Comparison of ENCODE assay signal across 12 mouse cellular contexts in the genomic region with DNA sequence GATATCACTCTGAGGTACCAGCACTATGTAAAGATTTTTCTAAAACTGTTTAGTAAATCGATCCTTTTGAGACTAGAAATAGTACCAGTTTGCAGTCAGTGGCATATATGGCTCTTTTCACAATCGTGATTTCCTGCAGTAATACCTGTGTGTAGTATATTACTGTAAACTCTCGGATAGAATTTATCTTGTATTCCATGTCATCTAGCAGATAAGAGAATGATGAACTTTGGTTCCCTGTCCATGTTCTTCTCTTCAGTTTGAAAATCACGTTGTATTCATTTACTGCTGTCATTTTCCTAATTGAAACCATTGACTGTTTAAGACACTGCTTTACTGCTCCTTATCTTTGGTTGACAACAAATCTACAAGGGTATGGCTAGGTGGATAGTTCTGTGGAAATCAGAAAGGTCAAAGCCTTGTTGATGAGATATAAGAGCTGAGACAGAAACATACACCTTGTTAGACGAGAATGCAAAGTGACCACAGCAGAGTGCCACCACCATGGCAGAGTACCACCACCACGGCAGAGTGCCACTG.
DNase-seq lines count a peak whose midpoint lies in the region; ATAC-seq and TF ChIP-seq lines count a peak whose summit lies in the region.
"Had no signal": no experiment of that assay in that cellular context is flagged by ENCODE, and none has a peak within 500 bp of the region (broad histone marks: within the 10 kb centered on the region; RNA-seq: fewer than 3 reads in every experiment).

No protein-coding gene starts in this region.

- no peaks in the 10 kb centered on the region for H3K27me3 ChIP-seq in heart, embryonic 13.5 days (replicated peaks)
- no peaks in the 10 kb centered on the region for H3K27me3 ChIP-seq in liver, postnatal 0 days (ENCODE audit: insufficient read depth, low read length)
- no peaks in the 10 kb centered on the region for H3K27me3 ChIP-seq in liver, embryonic 11.5 days (replicated peaks; ENCODE audit: control insufficient read depth, insufficient read depth, low read length)
- H3K27me3 ChIP-seq in midbrain, embryonic 10.5 days (ENCODE audit: low read depth, poor library complexity, severe bottlenecking), result no peaks in the 10 kb centered on the region

- H3K4me2 ChIP-seq in heart, embryonic 13.5 days, result peak overlapping the region; percentile 43; the same call in 1 of the 2 replicates
- H3K4me2 ChIP-seq in liver, postnatal 0 days (ENCODE audit: low read depth, low read length), result no peak overlapping the region
- no peak overlapping the region for H3K4me2 ChIP-seq in liver, embryonic 11.5 days

- TF ChIP-seq EP300 in liver, postnatal 0 days (IDR thresholded peaks at IDR 0.05; ENCODE audit: low read depth), result no peak

- DNase-seq in heart, adult 18-20 months, result no peak
- no peak for DNase-seq in liver, postnatal 0 days
- DNase-seq in liver, embryonic 11.5 days (ENCODE audit: low spot score), result no peak
- no peak for DNase-seq in midbrain, embryonic 10.5 days (ENCODE audit: low spot score)
- no peak for DNase-seq in testis, postnatal 10 days (ENCODE audit: low spot score)
- DNase-seq in adipocyte (ENCODE audit: low spot score), result no peak
- no peak for DNase-seq in MN1 (ENCODE audit: low spot score)
- DNase-seq: gastrocnemius, postnatal 36 days; left cerebral cortex, postnatal 4 days had no signal

- H3K9ac ChIP-seq in heart, embryonic 13.5 days, result no peak overlapping the region
- no peak overlapping the region for H3K9ac ChIP-seq in liver, postnatal 0 days (replicated peaks)
- H3K9ac ChIP-seq in liver, embryonic 11.5 days (ENCODE audit: low read depth, low read length), result no peak overlapping the region

- no peaks in the 10 kb centered on the region for H3K9me3 ChIP-seq in heart, embryonic 13.5 days
- H3K9me3 ChIP-seq in liver, postnatal 0 days (ENCODE audit: low read length), result no peaks in the 10 kb centered on the region
- H3K9me3 ChIP-seq in liver, embryonic 11.5 days (ENCODE audit: control insufficient read depth, low read length), result no peaks in the 10 kb centered on the region
- no peaks in the 10 kb centered on the region for H3K9me3 ChIP-seq in midbrain, embryonic 10.5 days (replicated peaks)
- H3K9me3 ChIP-seq: G1E had no signal

- no peak for TF ChIP-seq CTCF in liver, postnatal 0 days (IDR thresholded peaks at IDR 0.05; ENCODE audit: low read depth)

- no peak for ATAC-seq in heart, embryonic 13.5 days (ENCODE audit: extremely low read depth, insufficient number of reproducible peaks, low FRiP score, low TSS enrichment)
- ATAC-seq in liver, postnatal 0 days, result no peak
- ATAC-seq in liver, embryonic 11.5 days (replicated peaks; ENCODE audit: low FRiP score), result no peak

- no peak overlapping the region for H3K27ac ChIP-seq in heart, embryonic 13.5 days (replicated peaks)
- H3K27ac ChIP-seq in liver, postnatal 0 days (ENCODE audit: low read depth), result 0 out of 2 replicates have a peak overlapping the region, but pooled peaks have one; percentile 12
- H3K27ac ChIP-seq in liver, embryonic 11.5 days (ENCODE audit: low read depth, low read length), result no peak overlapping the region; the same call in 1 of the 2 replicates
- H3K27ac ChIP-seq in midbrain, embryonic 10.5 days (replicated peaks), result peak overlapping the region; percentile 49; the same call in 1 of the 2 replicates

- WGBS in heart, embryonic 13.5 days, result 68% methylated on average over 6 of the region's 6 CpGs
- WGBS in liver, postnatal 0 days (ENCODE audit: insufficient replicate concordance), result 68% methylated on average over 6 of the region's 6 CpGs
- WGBS in liver, embryonic 11.5 days, result 74% methylated on average over 6 of the region's 6 CpGs
- WGBS in midbrain, embryonic 10.5 days, result 88% methylated on average over 6 of the region's 6 CpGs

- no peak overlapping the region for H3K4me3 ChIP-seq in heart, embryonic 13.5 days
- no peak overlapping the region for H3K4me3 ChIP-seq in liver, postnatal 0 days (ENCODE audit: low read depth, low read length)
- no peak overlapping the region for H3K4me3 ChIP-seq in liver, embryonic 11.5 days (ENCODE audit: low read depth, low read length)
- H3K4me3 ChIP-seq in midbrain, embryonic 10.5 days, result no peak overlapping the region
- H3K4me3 ChIP-seq: myocyte had no signal

- H3K36me3 ChIP-seq in heart, embryonic 13.5 days, result no peaks in the 10 kb centered on the region
- no peaks in the 10 kb centered on the region for H3K36me3 ChIP-seq in liver, postnatal 0 days (replicated peaks; ENCODE audit: insufficient read depth, low read length)
- no peaks in the 10 kb centered on the region for H3K36me3 ChIP-seq in liver, embryonic 11.5 days (ENCODE audit: control insufficient read depth, insufficient read depth, low read length)
- no peaks in the 10 kb centered on the region for H3K36me3 ChIP-seq in midbrain, embryonic 10.5 days

- H3K4me1 ChIP-seq in heart, embryonic 13.5 days, result peaks cover 63% of the 10 kb centered on the region
- H3K4me1 ChIP-seq in liver, postnatal 0 days (ENCODE audit: insufficient read depth), result peaks cover 24% of the 10 kb centered on the region
- peaks cover 33% of the 10 kb centered on the region for H3K4me1 ChIP-seq in liver, embryonic 11.5 days (replicated peaks; ENCODE audit: control insufficient read depth, insufficient read depth, low read length)
- peaks cover 22% of the 10 kb centered on the region for H3K4me1 ChIP-seq in midbrain, embryonic 10.5 days

Comparison
In these comparisons a context has a peak if more than half of its experiments do, and no peak if none do; other contexts are left out.
1. H3K27ac ChIP-seq: peak in liver, postnatal 0 days (single experiment) and midbrain, embryonic 10.5 days (single experiment); none in heart, embryonic 13.5 days (single experiment) and liver, embryonic 11.5 days (single experiment).